Mouse (Mus musculus) splenic B cell, adult 2 months (primary cell): ENCODE data around the gene Tlk2.

Experiments used
- DNase-seq: peaks from one replicate; pipeline ENCODE4 v3.0.0-alpha.2; 2011; ENCODE audit warnings: low read depth, low spot score
- H3K27me3 ChIP-seq: 2 replicates; pipeline ENCODE4 v1.6.1; 2012; ENCODE audit warnings: mild to moderate bottlenecking, low read length, moderate library complexity, mixed read lengths; ENCODE audit not compliant: control insufficient read depth, poor library complexity, insufficient read depth, severe bottlenecking
- H3K36me3 ChIP-seq: 2 replicates; pipeline ENCODE4 v1.6.1; 2012; ENCODE audit warnings: mild to moderate bottlenecking, low read length, moderate library complexity, mixed read lengths; ENCODE audit not compliant: control insufficient read depth, poor library complexity, insufficient read depth, severe bottlenecking

Gene Tlk2

DNA sequence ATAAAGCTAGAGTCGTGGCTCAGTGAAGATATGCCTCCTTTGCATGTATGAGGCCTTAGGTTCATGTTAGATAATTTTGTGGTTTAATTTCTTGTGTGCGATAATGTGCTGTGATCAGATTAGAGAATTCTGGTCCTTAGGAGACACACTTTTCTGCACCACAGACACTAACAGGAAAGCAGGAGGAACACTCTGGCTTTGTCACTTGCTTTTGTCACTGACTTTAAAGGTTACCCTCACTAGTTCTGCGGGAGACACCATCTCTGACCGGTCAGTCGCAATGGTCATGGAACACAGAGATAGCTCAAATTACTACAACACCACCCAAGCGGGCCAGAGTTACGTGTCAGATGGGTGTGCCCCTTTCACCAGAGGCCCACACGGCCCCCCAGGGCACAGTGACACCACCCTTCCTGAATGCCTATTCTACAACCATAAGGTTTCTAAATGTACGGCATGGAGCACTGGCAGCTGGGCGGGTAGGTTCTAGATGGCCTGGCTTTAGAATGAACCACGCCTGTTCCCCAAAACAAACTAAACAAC lies 26.2 kb upstream of the Tlk2 start:
- DNase-seq: no peak

DNA sequence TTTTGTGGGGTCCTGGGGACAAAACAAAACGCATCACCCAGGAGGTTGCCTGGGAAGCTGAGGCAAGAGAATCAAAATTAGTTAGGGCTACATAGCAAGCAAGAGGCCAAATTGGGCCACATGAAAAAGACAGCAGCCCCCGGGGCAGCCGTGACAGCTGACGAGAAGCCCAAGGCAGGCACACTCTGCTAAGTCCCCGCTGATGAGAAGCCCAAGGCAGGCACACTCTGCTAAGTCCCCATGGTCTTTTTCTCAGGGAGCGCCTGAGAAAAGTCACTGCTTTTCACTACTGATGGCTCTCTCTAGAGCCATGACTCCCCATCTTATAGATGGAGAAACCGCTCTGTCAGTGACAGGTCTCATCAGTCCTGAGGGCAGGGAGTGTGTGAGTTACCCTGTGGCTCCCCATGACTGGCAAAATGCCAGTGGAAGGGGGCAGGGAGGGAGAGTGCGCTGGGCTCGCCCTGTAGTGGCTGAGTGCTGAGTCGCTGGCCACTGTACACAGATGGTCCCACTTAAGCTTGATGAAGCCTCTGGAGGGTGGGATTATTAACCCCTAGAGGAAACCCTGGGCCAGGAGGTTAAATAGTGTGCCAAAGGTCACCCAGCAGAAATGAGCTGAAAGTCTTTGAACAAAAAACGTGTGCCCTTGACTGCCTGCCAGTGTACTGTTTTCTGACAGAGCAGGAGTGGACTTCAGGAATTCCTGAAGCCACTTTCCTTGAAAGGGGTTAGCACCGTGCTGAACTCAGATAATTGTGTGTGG lies 25.4 kb upstream of the Tlk2 start:
- Histone ChIP-seq H3K36me3 (no peaks in the 10 kb centered on the region), H3K27me3 (no peaks in the 10 kb centered on the region)
- no peak for DNase-seq

More for the DNA sequence above, 26.2 kb upstream of the Tlk2 start:
- H3K36me3 ChIP-seq: no peaks in the 10 kb centered on the region
- H3K27me3 ChIP-seq: no peaks in the 10 kb centered on the region

DNA sequence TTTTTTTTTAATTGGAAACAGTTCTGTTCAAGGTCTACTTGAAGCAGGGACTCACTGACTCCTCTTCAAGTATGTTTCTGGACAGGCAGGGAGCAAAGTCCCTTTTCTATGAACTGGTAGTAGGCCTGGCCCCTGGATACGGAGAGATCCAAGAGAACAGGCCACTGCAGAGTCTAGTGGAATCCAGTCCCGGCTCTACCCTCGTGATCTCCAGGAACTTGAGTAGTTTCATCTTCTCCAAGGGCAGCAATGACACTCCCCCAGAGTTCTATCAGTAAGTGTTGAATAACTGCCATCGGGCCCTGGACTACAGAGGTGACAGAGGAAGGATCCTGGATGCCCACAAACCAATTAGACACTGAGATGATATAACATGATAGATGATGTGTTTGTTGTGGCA lies 22.7 kb upstream of the Tlk2 start:
- H3K27me3 ChIP-seq: no peaks in the 10 kb centered on the region
- DNase-seq: no peak
- no peaks in the 10 kb centered on the region for H3K36me3 ChIP-seq

DNA sequence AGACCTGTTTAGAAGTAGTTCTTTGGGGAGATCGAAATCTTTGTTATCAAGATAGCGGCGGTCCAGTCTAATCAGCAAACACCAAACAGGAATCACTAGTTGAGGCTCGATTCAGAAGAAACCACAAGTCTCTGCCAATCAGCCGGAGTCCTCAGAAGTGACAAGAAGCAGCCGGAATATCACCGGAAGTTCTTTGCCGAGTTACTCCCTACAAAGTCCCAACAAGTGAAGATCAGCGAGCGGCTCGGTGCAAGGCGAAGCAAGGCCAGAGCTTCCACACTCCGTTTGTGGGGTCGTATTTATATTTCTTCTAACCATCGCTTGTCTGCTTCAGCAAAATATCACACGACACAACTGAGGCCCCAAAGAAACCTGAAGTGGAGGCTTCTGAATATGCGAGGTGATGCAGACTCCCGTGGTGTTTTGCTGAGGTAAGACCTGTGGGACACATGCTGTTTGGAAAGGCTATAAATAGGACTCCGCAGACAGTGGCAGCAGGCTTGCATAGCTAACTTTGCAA lies 21.8 kb upstream of the Tlk2 start:
- no peak for DNase-seq
- H3K36me3 ChIP-seq: no peaks in the 10 kb centered on the region
- H3K27me3 ChIP-seq: no peaks in the 10 kb centered on the region

DNA sequence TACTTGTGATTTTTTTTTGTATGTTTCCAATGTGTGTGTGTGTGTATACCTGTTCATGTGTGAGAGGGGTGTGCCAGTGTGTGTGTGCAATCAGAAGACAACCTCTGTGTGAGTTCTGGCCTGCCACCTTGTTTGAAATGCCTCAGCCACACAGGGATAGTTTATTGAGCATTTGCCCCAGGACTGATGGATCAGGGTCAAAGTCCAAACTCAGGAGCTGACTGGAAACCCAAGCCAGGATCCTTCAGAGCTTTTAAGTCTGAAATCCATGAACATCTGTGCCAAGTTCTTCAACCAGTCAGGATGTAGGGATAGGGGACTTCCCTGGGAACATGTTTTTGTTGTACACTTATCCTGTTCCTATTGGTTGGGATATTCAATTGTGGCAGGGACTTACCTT lies 20.6 kb upstream of the Tlk2 start:
- no peak for DNase-seq
- Histone ChIP-seq H3K36me3 (no peaks in the 10 kb centered on the region), H3K27me3 (no peaks in the 10 kb centered on the region)

DNA sequence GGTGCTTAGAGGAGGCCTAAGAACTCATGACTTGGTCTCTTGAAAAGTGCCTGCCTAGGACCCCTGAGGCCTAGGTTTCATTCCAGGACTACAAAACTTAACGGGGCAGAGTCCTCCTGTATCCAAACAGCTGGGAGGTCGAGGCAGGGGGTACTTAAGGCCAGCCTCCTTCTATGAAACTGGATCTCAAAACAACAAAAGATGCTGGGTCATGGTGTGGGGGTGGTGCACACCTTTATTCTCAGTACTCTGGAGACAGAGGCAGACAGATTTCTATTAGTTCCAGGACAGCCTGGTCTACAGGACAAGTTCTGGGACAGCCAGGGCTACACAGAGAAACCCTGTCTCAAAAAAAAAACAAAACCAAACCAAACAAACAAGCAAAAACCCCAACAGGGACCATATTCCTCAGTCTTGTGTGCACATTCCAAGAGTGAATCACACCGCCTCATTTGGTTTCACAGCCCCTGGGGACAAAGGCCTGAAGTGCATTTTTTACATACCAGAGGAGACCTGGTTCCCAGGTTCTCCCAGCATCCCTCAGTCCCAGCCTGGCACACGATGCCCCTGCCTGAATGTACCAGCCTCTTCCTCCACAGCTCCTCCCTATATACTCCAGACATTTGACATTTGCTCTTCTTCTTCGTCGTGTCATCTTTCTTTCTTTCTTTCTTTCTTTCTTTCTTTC lies 18.8 kb upstream of the Tlk2 start:
- no peaks in the 10 kb centered on the region for H3K27me3 ChIP-seq
- no peak for DNase-seq
- H3K36me3 ChIP-seq: no peaks in the 10 kb centered on the region

DNA sequence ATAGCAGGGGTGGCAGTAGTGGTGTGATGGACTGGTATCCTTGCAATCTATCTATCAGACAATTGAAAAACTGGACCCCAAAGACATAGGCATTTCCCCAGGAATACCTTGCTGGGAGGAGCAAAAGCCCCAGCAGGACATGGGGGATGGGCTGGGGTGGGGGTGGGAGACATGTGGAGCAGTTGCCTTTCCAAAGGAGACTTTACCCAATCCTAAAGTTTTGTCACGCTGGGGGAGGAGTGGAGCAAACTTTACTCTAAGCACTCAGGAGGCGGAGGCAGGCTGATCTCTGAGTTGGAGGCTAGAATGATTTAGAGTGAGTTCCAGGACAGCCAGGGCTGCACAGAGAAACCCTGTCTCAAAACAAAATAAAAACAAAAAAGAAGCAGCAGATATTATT lies 17.2 kb upstream of the Tlk2 start:
- H3K36me3 ChIP-seq: no peaks in the 10 kb centered on the region
- no peak for DNase-seq

DNA sequence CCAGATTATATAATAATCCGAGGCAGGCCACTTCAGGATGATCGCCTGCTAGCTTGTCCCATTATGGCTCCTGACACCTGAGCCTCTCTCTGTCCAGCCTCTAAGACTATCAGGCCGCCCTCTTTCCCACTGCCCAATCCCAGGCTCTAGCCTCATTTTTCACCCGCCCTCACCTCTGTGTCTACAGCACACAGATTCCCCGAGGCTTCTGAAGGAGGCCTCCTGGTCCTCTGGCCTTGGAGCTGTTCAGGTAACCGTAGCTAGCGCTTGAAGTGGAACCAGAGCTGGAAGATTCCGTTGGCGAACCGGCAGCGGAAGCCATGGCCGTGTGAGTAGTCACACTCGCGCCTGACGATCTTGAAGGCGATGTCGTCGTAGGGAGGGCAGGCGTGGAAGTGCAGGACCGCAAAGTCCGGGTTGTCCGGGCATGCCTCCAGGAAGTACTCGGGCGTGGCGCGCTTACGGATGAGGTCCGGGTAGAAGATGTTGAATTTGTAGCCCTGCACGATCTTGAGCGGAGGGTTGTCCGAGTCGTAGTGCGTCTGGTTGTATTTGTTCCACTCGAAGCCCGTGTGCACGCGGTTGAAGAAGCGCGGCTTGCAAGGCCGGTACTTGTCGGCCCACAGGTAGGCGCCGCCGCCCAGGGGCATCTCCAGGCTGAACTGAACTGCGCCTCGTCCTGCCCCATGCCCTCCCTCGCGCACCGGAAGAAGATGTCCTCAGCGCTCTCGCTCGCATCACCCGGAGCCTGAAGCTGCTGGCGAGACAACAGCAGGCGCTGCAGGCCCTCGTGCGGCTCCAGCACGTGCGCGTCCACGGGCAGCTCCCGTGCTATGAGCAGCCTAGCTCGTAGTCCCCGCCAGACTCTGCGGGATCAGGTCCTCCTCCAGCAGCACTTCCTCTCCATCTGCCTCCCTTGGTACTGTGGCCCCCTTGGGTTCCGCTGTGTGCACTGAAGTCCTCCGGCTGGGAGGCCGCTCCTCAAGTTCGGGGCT lies 13.8 kb upstream of the Tlk2 start:
- DNase-seq: no peak
- no peaks in the 10 kb centered on the region for H3K27me3 ChIP-seq

More for the DNA sequence above, 17.2 kb upstream of the Tlk2 start:
- H3K27me3 ChIP-seq: no peaks in the 10 kb centered on the region

DNA sequence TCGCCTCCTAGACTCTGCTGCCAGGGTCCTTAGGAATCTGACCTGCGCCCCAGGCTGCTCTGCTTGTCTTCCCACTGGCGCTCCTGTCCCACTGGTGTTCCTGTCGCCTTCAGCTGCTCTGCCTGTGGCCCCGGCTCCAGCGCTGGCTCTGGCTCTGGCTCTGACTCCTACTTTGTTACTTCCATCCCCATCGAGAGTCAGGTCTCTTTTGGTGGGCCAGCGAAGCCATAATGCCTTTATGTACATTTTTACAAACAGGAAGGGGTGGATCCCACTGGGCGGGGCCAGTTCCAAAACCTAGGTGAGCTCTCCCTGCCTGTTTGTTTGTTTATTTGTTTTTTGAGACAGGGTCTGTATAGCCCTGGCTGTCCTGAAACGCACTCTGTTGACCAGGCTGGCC lies 11.8 kb upstream of the Tlk2 start:
- Histone ChIP-seq H3K27me3 (no peaks in the 10 kb centered on the region), H3K36me3 (no peaks in the 10 kb centered on the region)
- DNase-seq: no peak

More for the DNA sequence above, 13.8 kb upstream of the Tlk2 start:
- H3K36me3 ChIP-seq: no peaks in the 10 kb centered on the region

DNA sequence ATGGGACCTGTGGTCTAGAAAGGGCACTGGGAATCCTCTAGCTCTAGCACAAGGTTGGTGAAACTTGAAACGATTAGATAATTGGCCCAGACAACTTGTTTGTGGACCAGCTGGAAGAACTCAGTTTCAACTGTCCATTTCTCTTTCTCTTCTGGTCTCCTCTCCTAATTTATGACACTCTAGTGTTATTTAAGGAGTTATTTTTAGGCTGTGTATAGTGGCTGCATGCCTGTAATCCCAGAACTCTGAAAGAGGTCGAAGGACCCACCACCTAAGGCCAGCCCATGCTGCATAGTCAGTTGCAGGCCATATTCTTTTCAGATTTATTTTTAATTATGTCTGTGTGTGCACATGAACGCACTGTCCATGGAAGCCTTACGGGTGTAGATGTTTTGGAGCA lies 916 bp downstream of the Tlk2 start:
- no peaks in the 10 kb centered on the region for H3K27me3 ChIP-seq
- DNase-seq: no peak

DNA sequence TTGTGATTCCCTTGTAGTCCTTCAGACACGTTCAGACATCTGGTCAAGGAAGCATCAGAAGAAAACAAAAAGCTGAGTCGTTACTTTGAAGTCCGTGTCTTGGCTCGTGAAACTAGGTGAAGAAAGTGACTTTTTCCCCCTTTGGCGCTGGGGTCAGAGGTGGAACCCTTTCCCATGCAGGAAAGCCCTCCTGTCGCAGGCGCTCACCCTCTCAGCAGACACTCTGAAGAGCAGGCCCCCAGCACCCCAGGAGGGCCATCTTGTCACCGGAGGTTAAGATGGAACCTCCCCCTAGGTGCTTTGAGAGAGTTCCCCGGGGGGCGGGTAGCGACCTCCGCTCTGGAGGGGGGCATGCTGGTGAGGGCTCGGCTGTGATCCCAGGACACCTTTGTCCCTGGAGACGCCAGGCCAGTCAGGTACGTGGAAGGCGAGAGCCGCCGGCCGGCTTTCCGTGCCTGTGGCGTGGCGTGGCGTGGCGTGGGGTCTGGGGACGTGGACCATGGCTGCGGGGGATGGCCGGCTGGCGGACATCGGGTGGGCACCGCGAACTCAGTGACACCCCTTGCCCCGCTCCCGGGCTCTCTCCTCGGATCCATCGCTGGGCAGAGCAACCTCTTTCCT lies 2.0 kb downstream of the Tlk2 start:
- peaks cover 4% of the 10 kb centered on the region; the same call in 1 of the 2 replicates for H3K36me3 ChIP-seq
- no peaks in the 10 kb centered on the region for H3K27me3 ChIP-seq
- peak; percentile 50 for DNase-seq

More for the DNA sequence above, 916 bp downstream of the Tlk2 start:
- no peaks in the 10 kb centered on the region; the same call in 1 of the 2 replicates for H3K36me3 ChIP-seq

DNA sequence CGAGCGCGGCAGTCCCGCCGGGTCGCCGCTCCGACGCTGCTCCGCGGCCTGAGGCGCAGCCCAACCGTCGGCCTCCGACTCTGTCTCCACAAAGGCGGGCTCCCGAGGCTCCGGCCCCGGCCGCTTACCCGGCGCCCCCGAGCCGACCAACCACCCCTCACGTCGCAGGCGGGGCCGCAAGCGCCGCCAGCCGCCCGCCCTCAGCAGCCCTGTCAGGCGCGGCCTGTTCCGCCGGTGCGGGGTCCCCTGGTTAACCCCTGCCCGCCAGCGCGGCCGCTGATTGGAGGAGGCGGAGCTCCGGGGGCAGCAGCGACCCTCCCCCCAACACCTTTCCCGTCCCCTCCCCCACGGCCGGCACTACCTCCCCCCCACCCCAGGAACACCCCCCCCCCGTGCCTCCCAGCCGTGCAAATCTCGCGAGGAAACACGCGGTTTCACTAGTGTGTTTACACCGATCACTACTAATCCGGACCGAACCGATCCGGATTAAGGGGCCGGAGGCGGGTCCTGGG lies 2.6 kb downstream of the Tlk2 start:
- peak; percentile 95 for DNase-seq
- peaks cover 4% of the 10 kb centered on the region; the same call in 1 of the 2 replicates for H3K36me3 ChIP-seq

DNA sequence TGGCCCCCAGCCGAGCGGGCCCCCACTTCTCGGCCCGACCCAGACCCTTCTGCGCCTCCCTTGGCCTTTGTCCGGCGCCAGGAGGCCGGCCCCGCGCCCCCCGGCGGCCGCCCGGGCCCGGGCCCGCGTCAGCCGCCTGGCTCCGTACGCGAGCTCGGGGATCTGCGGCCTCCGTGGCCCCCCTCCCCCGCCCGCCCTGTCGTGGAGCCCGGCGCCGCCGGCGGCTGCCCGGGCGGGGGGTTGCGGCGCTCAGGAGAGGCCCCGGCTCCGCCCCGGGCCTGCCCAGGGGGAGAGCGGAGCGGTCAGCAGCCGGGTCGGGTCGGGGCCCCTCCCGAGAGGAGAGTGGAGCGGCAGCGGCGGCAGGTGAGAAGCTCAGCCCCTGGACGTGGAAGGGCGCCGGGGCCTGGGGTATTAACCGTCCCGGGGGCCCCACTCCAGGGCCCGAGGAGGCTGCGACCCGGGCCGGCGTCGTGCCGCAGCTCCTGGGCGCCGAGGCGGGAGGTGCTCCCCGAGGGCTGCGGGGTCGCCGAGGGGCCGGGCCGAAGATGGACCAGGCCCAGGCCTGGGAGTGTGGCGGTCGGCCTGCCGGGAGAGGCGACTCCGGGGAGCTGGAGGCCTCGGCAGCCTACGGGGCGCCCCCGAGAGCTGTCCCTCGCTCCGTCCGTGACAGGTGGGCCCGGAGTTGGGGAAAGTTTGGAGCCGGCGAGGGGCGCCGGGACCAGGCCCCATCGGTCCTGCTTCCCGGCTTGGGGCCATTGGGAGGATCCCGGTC lies 3.3 kb downstream of the Tlk2 start:
- peak; percentile 48 for DNase-seq
- H3K36me3 ChIP-seq: peaks cover 4% of the 10 kb centered on the region; the same call in 1 of the 2 replicates
- H3K27me3 ChIP-seq: no peaks in the 10 kb centered on the region

More for the DNA sequence above, 2.6 kb downstream of the Tlk2 start:
- H3K27me3 ChIP-seq: no peaks in the 10 kb centered on the region
